Mouse (Mus musculus) 3134 (cell line): ENCODE data around the gene Gpr183.

ENCODE experiments used
- DNase-seq: peaks from one replicate; pipeline ENCODE4 v3.0.0-alpha.2; 2011; ENCODE audit warnings: low spot score; ENCODE audit not compliant: insufficient read length; ENCODE audit errors: extremely low read depth

The Gpr183 gene

GRCm38 (mm10) chr14:121958041-121958750, 6.8 kb downstream of the Gpr183 start:
- no peak for DNase-seq

- DNase-seq = no peak
Measured at GRCm38 (mm10) chr14:121957176-121957871, 7.7 kb downstream of the Gpr183 start.

GRCm38 (mm10) chr14:121956291-121956690, 8.7 kb downstream of the Gpr183 start:
- DNase-seq = no peak

- DNase-seq = no peak
Measured at GRCm38 (mm10) chr14:121955176-121955795, 9.7 kb downstream of the Gpr183 start.

GRCm38 (mm10) chr14:121954608-121955007, 10.4 kb downstream of the Gpr183 start:
- no peak for DNase-seq

GRCm38 (mm10) chr14:121954129-121954528, 10.9 kb downstream of the Gpr183 start:
- no peak for DNase-seq

- DNase-seq = no peak
Measured at GRCm38 (mm10) chr14:121952046-121952400, 13.0 kb downstream of the Gpr183 start.

GRCm38 (mm10) chr14:121951399-121952045, 13.5 kb downstream of the Gpr183 start:
- no peak for DNase-seq

GRCm38 (mm10) chr14:121949897-121950296, 15.1 kb downstream of the Gpr183 start:
- no peak for DNase-seq

- no peak for DNase-seq
Measured at GRCm38 (mm10) chr14:121949436-121949835, 15.6 kb downstream of the Gpr183 start.

GRCm38 (mm10) chr14:121947966-121948365, 17.0 kb downstream of the Gpr183 start:
- no peak for DNase-seq

GRCm38 (mm10) chr14:121947201-121947760, 17.7 kb downstream of the Gpr183 start:
- no peak for DNase-seq

- DNase-seq = no peak
Measured at GRCm38 (mm10) chr14:121946728-121947127, 18.3 kb downstream of the Gpr183 start.

- DNase-seq = no peak
Measured at GRCm38 (mm10) chr14:121946131-121946530, 18.9 kb downstream of the Gpr183 start.

GRCm38 (mm10) chr14:121939582-121939981, 25.4 kb downstream of the Gpr183 start:
- no peak for DNase-seq

GRCm38 (mm10) chr14:121938256-121939191, 26.5 kb downstream of the Gpr183 start:
- no peak for DNase-seq

GRCm38 (mm10) chr14:121937601-121938255, 27.3 kb downstream of the Gpr183 start:
- no peak for DNase-seq

- DNase-seq = no peak
Measured at GRCm38 (mm10) chr14:121936856-121937255, 28.1 kb downstream of the Gpr183 start.

GRCm38 (mm10) chr14:121936356-121936755, 28.6 kb downstream of the Gpr183 start:
- DNase-seq = no peak

- DNase-seq = no peak
Measured at GRCm38 (mm10) chr14:121934597-121934946, 30.4 kb downstream of the Gpr183 start.
